Mouse (Mus musculus): ENCODE results near the gene Pnpla7. TPM values are rescaled to one million over a fixed set of nuclear protein-coding genes. Genes with fewer than 3 reads are reported as not detected.

Pnpla7 gene
- total RNA-seq (2017): 32.3 and 35.7 TPM in 2 replicates

DNA sequence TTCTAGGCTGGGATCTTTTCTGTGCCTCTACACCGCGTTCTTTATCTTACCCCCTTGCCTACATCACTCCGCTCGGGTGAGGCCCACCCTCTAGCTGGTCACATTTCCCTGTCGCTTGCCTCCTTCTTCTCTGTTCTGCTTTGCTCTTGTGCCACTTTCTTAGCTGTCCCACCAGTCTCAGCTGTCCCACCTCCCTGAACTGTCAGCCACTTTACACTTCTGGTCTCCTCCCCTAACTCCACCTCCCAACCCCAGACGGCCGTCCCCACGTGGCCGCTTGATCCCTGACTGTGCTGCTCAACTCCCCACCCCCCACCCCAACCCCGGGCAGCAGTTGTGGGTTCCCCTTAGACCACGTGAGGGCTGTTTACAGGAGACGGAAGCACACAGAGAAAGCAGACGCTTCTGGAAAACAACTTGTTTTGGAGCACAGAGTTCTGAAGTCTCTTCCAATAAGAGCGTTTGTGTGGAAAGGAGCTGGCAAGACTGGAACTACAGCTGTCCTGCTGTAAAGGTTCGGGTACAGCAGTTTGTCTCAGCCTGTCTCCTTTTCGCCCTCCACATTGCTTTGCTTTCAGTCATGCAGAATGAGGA is at the start of gene Pnpla7:
Gene Pnpla7 (plus strand): TSS at position 330 of the 594 bp plus-strand sequence.
- ATAC-seq (replicated peaks; ENCODE audit: low read depth, poor library complexity, severe bottlenecking): peak; percentile 71

DNA sequence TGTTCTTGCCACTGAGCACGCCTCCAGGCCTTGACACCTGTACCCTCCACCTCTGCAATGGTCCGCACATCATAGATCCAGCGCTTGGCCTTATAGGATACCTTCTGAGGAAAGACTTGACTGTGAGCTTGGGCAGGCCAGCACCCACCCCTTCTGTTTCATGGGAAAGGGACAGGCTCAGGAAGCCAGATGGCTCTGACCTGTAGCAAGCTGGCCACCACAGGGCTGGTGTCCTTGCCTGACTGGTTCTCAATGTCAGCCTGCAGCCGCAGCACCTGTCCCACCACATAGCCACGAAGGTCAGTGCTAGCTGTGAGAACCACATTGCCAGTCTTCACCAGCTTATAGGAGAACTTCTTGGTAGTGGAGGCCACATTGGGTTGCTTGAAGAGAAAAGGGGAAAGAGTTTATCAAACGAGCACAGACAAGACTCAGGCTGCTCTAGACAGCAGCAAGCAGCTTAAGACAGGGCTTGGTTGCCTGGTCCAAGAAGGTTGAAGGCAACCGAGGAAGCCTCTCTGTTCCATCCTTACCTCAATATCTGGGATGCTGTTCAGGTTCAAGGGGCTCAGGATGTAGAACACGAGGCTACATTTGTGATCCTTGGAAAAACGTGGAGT is 49.4 kb upstream of the Pnpla7 start:
- ATAC-seq (replicated peaks; ENCODE audit: low read depth, poor library complexity, severe bottlenecking): no peak

DNA sequence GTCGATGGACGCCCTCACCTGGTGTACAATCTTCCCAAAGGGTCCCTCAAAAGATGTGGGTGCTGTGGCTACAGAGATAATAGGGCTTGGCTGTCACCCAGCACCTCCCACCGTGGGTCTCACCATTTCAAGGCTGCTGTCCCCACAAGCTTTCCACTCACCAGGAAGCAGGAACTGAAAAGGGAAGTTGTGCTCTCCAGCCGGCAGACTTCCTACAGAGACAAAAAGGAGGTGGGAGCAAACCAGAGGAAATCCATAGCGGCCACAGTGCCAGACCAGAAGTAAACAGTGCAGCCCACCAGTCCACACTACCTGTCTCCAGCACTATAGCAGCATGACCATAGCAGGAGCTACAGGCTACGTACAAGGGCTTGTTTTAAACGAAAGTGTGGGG is 48.9 kb upstream of the Pnpla7 start:
- ATAC-seq (replicated peaks; ENCODE audit: low read depth, poor library complexity, severe bottlenecking): peak; percentile 57

DNA sequence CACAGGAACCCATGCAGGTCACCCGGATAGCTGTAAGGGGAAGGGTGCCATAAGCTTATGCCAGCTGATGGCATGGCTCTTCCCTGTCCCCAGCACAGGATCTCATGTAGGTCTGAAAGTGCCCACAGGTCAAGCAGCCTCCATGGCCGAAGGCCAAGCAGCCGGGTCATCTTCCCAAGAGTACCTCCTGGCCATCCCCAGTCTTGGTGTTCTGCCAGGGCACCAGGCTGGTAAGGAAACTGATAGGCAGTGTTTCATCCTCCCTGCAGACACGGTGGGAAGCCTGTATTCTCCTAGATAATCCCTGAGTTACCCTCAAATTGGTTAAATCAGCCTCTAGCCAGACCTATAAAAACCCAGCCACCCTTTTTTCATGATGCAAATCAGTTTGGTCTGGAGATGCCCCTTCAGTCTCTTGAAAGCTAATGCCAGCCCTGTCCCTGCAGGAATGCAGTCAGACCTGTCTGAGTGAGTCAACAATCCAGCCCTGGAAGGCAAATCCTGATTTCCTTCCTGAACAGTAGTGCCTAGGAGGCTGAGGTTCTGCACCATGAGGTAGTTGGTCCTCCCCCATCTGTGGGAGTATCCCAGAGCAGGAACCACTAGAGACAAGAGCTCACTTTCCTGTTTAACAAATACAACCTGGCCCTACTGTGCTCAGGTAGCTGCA is 47.9 kb upstream of the Pnpla7 start:
- ATAC-seq (replicated peaks; ENCODE audit: low read depth, poor library complexity, severe bottlenecking): no peak

DNA sequence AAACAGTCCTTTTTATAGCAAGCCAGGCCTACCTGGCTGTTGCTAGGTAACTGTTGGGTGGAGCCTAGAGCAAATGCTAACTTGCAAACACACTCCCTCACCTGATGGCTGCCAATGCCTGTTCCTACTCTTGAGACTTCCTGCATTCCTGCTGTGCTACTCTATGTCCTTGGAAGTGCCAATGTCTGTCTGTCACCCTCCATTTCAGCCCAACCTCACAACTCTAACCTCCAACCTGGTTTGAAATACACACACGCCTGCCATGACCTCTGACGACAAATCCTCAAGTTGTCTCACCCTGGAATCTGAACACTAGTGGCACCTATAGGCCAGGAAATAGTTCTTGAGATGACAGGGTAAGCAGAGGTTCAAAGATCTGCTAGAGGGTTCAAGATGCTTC is 46.7 kb upstream of the Pnpla7 start:
- no peak for ATAC-seq (replicated peaks; ENCODE audit: low read depth, poor library complexity, severe bottlenecking)

DNA sequence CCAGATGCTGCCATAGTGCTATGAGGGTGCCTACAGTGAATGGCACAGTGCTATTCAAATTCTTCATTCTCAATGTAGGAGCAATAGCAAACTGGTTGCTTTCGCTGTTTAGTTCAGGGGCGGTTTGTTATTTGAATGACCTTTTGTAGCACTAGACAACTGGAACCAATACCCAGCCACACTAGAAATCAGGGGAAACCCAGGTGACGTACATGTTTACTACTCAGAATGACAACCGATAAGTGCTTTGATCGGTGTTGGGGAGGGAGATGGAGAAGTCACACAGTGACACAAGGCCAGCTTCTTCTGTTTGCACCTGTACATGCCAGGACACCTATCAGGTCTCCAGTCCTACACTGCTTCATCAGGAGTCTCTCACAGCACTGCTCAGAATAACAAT is 46.2 kb upstream of the Pnpla7 start:
- ATAC-seq (replicated peaks; ENCODE audit: low read depth, poor library complexity, severe bottlenecking): no peak

DNA sequence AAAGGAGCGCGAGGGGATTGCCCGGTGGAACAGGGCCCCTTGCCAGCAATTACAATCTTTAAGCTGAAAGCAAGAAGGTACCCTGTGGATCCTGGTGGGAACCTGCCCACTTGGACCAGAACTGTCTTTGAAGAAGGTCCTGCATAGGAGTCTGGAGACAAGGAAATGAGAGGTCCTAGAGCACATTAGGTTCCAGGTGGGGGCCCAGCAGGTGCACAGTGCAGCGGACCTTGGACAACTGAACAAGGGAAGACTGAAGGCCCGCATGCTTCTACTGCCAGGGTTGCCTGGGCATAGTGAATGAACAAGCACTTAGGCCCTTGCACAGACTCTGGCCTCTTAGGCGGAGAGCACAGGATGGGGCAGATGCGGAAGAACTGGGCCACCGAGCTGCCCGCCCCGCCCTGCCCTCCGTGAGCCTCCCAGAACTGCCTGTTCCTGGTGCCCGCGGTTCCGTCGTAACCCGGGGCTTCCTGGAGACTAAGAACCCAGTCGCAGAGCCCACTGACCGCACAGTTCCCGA is 41.3 kb upstream of the Pnpla7 start:
- peak; percentile 43; the same call in 1 of the 2 replicates for ATAC-seq (replicated peaks; ENCODE audit: low read depth, poor library complexity, severe bottlenecking)

DNA sequence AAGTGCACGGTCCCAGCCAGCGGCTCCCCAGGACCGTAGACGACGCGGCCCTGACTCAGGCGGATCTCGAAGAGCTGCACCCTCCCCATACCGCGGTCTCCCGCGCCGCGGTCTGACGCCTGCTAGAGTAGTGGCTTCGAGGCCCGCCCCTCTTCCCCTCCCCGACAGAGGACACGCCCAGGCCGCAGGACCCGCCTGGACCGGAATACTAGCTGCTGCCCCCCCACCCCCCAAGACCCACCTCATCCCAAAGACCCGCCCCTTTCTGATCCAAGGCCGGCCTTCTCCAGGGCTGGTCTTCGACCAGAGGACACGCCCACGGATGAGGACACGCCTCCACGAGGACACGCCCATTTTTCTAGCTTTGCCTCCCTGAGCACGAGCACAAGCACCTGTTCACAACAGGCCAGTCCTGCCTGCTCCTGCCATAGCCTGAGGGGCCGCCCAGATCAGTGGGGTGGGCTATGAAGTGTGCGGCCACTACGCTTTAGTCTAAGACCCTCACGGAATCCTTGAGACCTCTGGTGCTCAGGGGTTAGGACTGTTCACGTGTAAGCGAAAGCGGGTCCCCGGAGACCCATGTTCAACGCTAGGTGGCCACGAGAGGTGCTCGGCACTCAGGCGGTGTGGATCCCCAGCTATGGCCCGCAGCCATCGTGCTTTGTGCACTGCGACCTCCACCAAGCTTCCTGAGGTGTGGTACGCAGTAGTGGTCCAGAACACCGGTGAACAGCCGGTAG is 40.6 kb upstream of the Pnpla7 start, which contains the start of gene Arrdc1:
Gene Arrdc1 (minus strand): TSS at position 196 of the 740 bp plus-strand sequence.
- ATAC-seq (replicated peaks; ENCODE audit: low read depth, poor library complexity, severe bottlenecking): peak; percentile 84

DNA sequence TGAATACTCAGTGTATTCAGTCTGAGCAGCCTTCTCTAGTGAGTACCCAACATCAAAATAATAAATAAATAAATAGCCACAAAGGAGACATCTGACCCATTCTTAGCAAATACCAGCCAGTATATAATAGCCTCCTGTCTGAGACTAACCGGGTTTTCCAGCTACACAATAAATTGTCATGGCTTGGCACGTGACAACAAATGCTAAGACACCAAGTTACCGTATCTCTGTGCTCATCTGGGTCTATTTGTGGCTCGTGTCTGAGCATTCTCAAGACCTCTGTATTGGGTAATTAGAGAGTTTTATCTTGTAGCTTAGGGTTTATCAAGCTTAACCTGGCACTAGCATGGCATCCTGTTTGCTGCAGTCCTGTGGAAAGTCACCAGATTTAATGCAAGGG is 33.7 kb upstream of the Pnpla7 start:
- no peak for ATAC-seq (replicated peaks; ENCODE audit: low read depth, poor library complexity, severe bottlenecking)

DNA sequence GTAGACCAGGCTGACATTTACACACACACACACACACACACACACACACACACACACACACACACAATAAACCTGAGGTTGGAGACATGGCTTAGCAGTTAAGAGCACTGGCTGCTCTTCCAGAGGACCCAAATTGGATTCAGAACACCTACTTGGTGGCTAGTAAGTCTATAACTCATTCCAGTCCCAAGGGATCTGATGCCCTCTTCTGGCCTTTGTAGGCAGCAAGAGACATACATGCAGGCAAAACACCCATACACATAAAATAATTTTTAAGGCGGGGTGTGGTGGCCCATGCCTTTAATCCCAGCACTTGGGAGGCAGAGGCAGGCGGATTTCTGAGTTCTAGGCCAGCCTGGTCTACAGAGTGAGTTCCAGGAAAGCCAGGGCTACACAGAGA is 31.5 kb upstream of the Pnpla7 start:
- ATAC-seq (replicated peaks; ENCODE audit: low read depth, poor library complexity, severe bottlenecking): peak; percentile 88

DNA sequence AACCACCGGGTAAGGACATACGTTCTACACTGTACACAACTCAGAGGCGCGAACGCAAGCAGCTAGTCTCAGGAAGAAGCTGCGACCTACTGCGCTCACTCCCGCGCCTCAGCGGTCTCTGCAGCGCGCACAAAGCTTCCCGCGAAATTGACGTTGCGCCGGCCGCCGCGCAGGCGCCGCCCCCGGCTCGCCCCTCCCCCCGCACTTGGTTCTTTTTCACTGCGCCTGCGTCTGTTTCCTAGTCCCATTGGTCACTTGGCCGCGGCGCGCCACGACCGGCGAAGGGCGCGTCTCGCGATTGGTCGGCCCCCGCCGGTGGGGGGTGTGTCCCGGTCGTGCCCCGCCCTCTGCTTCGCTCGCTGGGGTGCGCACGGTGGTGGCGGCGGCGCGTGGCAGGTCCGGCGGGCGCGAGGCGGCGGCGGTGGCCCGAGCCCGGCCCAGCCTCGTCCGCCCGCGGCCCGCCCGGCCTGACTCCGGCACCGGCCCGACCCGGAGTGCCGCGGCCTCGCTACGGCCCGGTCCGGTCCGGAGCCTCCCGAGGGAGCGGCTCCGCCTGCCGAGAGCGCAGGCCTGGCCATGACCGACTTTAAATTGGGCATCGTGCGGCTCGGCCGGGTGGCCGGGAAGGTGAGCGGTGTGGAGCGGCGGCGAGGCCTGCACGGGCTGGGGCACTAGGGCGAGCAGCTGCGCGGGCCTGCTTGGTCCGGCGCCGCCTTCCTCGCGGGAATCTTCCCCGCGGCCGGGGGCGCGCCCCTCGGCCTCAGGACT is 26.2 kb upstream of the Pnpla7 start, which contains the start of gene Zmynd19:
Gene Zmynd19 (plus strand): TSS at position 372 of the 768 bp plus-strand sequence.
- peak; percentile 97 for ATAC-seq (replicated peaks; ENCODE audit: low read depth, poor library complexity, severe bottlenecking)

DNA sequence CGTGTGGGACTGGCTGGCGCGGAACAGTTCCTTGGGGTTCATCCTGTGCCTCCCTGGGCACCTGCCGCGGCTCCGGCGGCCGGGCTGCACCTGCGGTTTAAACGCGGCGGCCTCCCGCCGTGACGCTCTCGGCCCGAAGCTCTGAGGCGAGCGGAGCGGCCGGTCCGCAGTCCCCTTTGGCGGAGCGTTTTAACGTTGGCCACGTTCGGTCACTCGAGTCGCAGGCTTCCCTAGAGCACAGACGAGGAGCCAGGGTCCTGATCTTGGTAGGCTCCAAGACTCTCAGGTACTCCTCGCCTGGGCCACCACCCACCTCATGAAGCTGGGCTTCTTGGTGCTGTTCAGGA is 25.7 kb upstream of the Pnpla7 start:
- ATAC-seq (replicated peaks; ENCODE audit: low read depth, poor library complexity, severe bottlenecking): 0 out of 2 replicates have a peak, but pooled peaks have one; percentile 0

DNA sequence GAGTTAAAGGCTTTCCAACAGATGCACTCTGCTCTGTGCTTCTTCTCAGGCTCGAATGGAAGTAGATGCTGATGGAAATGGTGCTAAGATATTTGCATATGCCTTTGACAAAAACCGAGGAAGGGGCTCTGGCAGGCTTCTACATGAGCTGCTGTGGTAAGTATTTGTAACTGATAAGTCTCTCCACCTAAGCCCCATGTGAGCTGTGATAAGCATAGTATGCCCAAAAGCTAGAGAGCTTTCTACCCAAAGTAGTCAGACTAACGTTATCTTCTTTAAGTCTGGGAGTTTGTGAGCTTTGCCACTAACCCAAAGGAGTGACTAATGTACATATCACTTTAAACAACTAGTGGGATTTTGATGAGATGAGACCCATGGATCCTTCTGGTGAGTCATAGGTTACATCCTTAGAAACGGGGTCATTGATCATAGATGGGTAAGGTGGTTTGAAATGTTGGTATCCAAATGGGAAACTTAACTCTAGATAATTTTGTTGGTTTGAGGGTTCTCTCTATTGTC is 23.2 kb upstream of the Pnpla7 start:
- no peak for ATAC-seq (replicated peaks; ENCODE audit: low read depth, poor library complexity, severe bottlenecking)

DNA sequence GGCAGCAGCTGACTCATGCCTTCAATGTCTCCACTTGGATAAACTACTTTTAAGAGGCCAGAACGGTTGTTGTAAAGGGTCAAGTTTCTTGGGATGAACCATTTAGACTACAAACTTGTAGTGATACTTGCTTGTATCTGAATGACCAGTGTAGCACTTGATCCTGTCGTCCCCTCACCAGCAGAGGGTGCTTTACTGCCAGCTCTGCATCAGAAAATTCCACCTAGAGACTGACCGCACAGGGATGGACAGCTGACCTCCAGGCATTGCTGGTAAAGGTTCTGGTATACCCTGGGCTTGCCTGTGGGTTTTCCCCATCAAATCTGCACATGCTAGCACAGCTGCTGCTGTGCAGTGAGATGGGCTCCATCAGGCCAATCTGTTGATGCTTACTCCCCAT is 14.9 kb upstream of the Pnpla7 start:
- ATAC-seq (replicated peaks; ENCODE audit: low read depth, poor library complexity, severe bottlenecking): no peak

DNA sequence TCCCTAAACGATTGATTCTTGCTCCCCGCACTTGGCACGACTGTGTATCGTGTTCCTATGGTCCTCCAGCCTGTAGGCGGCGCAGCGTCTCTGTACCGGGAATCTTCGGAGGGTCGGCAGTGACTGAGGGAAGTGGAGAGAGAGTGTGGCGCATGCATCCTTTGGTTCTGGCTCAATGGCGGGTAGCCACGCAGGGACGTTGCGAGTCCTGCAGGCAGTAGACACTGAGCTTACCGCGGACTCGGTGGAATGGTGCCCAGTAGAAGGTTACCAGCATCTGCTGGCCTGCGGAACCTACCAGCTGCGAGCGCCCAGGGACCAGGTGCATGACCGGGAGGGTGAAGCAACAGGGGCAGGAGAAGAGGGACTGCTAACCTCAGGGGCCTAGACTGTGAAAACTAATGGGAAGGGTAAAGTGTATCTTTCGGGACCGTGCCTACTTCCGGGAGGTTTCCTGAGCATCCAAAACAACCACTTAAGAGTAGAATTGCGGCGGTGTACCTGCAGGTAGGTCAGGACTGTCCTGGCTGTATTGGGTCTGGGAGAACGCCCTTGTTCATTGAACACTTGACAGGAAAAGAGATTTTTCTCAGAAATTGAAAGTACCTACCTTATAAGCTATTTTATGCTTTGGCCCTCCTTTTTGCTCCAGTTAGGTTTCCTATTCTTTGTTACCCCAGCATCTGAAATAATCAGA is 13.4 kb upstream of the Pnpla7 start, which contains the start of gene Dph7:
Gene Dph7 (plus strand): TSS at position 97 of the 697 bp plus-strand sequence.
- peak; percentile 100 for ATAC-seq (replicated peaks; ENCODE audit: low read depth, poor library complexity, severe bottlenecking)

DNA sequence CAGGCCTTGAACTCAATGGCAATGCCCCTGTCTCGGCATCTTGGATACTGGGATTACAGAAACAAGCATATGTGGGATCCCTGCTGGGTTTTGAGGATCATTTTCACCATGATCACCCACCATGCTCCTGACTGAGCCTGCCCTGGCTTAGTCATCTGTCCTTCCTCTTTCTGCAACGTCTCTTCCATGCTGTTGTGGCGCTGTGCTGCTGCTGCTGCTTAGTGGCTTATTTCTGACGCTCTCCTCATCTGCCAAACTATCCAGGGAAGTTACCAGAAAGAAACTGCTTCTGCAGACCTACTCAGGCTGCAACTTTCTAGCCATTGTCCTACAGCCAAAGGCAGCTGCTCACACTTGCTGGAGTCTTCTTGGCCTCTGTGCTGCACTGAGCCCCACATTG is 5.4 kb upstream of the Pnpla7 start:
- no peak for ATAC-seq (replicated peaks; ENCODE audit: low read depth, poor library complexity, severe bottlenecking)

DNA sequence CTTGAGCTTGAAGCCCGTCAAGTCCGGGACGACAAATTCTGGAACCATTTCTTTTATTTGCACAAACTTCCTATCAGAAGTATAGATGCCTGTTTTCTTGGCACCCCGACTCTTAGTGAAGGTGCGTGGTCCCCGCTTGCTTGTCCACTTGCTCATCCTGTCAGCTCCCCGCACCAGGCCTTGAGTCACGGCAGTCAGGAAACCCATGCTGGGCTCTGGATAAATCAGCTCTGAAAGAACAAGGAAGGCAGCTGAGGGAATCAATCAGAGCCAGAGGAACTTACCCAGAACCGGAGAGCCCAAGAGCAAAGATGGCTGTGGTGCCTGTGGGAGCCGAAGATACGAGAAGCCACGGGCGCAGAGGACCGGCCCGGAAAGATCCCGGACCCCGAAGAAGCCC is 1.4 kb upstream of the Pnpla7 start:
- ATAC-seq (replicated peaks; ENCODE audit: low read depth, poor library complexity, severe bottlenecking): peak; percentile 11

DNA sequence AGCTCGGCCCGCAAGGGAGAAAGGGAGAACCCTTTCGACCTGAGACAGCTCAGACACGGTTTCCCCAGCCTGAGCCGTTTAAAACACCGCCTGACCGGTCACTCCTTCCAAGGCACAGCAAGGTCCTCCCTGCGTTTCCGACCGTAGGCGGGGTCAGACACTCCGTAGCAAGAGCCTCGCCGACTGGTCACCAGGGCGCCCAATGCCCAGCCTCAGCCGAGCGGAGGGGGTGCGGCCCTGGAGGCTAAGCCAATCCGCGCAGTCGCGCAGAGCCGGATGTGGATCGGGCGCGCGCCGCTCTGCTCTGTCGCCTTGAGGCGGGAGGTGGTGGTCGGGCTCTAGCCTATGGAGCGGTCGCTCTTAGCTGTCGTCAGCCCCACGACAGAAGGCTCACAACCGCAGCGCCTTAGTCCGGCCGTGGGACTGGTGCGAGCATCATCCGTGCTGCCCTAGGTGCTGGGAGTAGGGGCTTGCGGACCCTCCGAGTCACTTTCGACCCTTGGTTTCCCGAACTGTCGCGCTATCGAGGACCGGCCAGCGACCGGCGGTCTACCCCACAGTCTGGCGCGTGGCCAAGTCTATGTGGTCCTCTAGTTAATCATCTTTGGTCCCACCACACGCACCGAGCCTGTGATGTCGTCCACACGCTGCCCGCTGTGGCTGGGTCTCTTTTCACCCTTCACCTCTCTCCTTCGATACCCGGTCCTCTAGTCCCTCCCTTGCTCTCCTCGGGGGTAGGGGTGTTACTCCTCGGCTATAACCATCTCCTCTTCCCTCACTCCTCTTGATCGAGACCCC is 728 bp upstream of the Pnpla7 start, which contains the start of gene Mrpl41:
Gene Mrpl41 (minus strand): TSS at position 193 of the 798 bp plus-strand sequence.
- peak; percentile 81 for ATAC-seq (replicated peaks; ENCODE audit: low read depth, poor library complexity, severe bottlenecking)

All from common myeloid progenitor, adult 5-6 weeks (primary cell).